Mouse (Mus musculus) thymus, postnatal 4 days (tissue): ENCODE results near the gene Zfp358.
A peak's percentile ranks its signal among the peaks of the same experiment; 100 is the strongest.

Experiments used
- DNase-seq: peaks from one replicate; pipeline ENCODE4 v3.0.0; 2021

Gene Zfp358

DNA sequence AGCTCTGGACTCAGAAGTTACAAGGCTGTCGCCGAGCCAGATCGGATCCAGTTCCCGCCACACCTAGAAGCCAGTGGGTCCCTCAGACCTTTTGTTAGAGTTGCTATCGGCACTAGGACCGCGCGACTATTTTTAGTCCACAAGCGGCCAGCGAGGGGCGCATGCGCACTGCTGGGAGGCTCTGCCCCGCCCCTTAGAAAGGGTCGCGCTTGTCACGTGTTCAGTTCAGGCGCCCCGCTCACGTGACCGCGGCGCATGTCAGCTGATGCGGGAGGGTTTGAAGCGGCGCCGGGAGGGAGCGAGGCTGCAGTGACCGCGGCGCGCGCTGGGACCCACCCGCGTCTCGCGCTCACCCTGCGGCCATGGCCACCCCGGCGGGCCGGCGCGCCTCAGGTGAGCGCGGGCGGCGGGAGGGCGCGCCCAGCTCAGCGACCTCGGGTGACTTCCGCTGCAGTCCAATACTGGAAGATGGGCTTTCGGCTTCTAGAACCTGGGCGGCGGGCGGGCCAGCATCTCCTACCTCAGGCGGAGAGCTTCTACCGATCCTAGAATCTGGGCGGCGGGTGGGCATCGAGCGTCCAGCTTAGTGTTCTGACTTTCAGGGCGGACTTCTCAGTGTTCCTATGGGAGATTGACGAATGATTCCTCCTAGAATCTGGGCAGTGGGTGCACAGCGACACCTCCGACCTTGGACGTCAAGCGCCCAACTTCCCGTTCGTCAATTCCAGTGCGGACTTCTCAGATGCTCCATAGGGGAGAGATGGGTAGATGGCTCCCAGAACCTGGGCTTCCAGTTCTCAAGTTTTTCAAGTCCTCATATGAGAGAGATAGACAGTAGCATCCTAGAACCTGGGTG is 7.5 kb downstream of the Zfp358 start, which contains the start of gene Mcoln1:
TSS of gene Mcoln1 (plus strand) at position 223 of the 856 bp plus-strand sequence.
- DNase-seq, result peak; percentile 98

DNA sequence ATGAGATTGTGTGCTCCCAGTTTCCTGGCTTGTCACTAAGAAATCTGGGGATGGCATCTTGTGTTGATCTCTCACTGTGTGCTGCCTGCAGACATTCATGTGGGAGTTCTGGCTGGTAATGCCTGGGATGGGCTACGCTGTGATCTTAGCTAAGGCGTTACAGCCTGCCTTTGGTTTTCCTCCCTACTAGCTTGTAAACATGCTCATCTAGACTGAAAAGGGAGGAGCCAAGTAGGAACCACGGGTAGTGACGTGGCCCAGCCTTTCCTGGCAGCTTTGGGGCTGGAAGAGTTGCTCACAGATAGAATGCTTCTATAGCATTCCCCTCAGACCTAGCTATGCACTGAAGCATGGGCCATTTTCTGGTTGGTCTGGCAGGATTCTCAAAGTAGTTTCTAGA is 9.3 kb downstream of the Zfp358 start:
- no peak for DNase-seq

DNA sequence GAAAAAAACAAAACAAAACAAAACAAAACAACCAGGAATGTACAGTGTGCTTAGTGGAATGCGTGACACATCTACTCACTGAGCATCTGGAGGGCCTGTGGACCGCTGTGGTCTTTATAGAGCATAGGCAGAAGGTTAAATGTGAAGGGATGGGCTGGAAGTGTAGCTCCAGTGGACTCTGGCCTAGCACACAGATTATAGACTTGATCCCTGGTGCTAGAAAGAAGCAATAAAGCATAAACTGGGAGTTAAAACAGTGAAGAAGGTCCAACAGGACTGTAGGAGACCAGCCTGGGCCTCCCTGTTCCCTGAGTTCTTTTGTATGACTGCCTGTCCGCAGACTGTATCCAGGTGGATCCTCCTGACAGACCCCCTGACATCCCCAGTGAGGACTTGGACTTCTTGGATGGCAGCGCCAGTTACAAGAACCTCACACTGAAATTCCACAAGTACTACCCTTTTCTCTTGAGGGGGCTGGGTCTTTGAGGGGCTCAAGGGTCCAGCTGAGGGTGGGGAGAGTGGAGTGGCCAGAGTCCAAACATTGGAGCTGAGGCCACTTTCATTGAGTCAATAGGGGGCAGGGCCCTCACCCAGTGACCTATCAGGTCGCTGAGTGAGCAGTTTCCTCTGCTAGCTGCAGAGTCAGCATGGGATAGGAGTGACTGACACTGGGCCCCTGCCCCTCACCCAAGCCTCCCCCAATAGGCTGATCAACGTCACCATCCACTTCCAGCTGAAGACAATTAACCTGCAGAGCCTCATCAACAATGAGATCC is 15.2 kb downstream of the Zfp358 start:
- no peak for DNase-seq

DNA sequence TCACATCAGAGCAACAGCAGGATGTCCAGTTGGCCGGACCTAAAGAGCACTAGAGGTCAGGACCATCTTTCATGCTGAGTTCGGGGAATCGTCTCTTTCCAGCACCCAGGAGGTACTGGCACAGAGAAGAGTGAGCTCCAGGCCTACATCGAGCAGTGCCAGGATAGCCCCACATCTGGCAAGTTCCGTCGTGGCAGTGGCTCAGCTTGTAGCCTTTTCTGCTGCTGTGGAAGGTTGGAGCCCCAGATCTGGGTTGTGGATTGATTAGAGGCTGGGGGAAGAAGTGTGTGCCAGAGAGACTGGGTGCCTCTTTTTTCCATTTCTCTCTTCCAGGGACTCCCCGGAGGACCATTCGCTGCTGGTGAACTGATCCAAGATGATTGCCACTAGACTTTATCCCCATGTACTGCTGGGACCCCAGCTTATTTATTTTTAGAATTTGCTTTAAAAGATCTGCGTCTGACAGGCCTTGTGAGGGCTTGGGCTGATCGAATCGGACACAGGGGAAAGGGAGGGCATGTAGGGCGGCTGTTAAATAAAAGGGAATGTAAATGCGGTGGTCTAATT is 21.8 kb downstream of the Zfp358 start:
- no peak for DNase-seq

DNA sequence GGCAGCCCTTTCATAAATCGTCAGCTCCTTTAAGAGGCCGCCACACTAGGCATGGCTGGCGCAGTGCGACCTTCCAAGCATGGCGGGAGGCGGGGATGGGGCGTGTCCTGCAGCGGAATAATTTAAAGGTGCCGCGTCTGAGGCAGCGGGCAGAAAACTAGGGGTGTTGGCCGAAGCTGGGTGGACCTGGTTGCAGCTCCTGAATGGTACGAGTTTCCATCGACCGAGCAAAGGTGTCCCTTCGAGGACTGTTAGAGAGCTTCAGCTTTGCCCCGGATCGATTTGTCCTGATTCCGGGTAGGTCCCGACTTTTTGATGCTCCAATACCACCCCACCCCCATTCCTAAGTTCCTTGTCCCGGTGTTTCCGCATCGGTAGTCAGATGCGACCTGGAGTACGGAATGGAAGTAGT is 22.3 kb downstream of the Zfp358 start, which contains the start of gene Pnpla6:
TSS of gene Pnpla6 (plus strand) at position 125 of the 412 bp plus-strand sequence.
- DNase-seq, result peak; percentile 89

DNA sequence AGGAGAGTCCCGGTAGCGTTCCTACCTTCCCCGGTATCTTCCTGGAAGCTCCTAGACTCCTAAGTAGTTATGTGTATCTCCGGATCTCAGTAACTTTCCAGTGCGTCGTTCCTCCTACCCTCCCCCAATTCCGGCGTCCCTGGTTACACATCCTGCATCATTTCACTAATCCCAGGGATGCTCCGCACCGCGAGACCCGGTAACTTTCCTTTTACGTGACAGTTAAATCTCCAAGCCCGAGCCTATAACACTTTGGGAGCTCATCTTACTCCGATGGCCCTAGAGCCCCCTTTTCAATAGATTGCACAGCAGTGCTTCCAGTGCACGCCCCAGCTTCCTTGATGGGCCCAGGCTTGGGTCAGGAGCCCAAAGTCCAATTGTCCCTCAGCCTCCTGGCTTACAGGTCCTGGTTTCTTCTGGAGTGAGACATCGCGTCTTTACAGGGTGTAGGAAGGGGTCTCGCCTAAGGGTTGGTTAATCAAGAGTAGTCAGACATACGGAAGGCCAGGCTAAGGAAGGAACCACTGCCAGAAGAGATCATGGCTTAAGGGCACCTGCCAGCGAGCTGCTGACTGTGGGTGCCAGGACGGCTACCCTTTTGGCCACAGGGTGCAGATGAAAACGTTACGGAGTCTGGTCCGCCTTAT is 23.0 kb downstream of the Zfp358 start:
- DNase-seq, result no peak

DNA sequence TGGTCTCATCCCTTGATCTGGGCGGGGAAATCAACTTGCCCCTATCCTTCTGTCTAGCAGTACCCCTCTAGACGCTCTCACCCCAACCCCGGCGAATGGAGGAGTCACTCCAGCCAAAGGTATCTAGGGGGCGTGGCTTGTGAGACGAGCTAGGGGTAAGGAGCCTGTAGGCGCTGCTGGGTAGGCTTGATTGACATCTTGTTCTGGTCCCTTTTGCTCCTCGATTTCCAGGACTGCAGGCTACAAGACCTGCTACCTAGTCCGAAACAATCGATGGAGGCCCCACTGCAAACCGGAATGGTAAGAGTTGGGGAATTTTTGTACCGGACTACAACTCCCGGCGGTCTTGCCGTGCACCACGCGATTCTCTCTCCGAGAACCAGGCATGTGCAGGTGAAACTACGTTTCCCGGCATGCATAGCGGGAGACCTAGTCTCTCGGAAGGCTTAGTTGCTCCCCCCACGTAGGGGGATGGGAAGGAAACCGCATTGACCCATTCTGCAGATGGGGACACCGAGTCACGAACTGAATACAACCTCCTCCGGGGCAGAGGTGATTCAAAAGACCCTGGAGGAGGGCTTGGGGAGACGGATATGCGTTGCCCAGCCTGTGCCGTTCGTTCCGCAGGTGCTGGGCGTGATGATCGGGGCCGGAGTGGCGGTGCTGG is 23.6 kb downstream of the Zfp358 start:
- DNase-seq, result peak; percentile 93

DNA sequence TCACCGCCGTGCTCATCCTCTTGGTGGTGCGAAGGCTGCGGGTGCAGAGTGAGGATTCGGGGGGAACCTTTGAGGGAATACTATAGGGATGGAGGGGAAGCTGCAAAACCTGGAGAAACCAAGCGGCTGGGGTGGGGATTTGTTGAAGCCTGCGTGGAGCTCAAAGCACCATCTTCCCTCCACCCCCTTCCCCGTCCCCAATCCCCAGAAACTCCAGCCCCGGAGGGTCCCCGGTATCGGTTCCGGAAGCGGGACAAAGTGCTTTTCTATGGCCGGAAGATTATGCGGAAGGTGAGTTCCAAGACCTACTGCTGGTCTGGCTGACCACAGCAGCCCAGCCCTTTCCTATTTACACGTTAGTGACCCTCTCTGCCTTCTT is 24.2 kb downstream of the Zfp358 start:
- no peak for DNase-seq

DNA sequence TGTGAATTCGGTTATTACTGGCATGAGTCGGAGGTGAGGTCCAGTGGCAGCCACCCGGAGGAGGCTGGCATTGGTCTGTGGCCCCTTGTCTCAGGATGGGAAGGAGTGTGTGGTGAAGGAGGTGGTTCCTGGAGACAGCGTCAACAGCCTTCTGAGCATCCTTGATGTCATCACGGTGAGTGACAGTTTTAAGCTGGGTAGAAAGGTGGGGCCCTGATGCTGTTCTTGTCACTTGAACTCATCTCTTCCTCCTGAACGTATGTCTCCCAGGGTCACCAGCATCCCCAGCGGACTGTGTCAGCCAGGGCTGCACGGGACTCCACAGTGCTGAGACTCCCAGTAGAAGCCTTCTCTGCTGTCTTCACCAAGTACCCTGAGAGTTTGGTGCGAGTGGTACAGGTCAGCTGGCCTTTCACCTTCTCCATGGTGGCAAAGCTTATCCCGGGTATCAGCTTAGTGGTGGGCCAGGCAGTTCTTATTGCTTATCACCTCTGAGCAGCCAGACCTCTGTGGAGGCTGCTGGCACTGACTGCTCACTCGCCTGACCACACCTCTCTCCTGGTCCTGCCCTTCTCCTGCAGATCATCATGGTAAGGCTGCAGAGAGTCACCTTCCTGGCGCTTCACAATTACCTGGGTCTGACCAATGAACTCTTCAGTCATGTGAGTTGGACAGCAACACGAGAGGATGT is 29.2 kb downstream of the Zfp358 start:
- no peak for DNase-seq

DNA sequence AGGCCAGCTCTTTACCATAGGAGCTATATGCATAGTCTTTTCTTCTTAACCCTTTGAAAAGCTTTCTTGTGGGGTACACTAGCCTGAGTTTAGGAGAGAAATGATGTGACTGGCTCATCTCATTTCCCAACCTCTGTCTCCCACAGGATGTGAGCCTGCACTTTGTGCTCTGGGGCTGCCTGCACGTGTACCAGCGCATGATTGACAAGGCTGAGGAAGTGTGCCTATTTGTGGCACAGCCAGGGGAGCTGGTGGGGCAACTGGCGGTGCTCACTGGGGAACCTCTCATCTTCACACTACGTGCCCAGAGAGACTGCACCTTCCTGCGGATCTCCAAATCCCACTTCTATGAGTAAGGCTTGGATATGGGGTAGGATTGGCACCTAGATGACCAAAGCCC is 37.9 kb downstream of the Zfp358 start:
- no peak for DNase-seq

DNA sequence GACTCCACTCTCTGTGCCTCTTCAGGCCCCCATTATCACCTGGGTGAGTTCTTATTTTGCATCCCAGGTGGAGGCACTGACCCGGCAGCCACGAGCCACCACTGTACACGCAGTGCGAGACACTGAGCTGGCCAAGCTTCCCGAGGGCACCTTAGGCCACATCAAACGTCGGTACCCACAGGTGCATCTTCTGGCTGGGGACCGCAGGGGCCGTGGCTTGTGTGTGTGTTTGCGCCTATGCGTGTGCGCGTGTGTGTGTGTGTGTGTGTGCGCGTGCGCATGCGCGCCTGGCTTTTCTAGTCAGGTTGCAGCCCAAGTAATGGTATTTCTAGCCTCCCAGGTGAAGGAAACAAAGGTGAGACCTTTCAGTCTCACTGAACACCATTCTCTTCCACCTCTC is 39.0 kb downstream of the Zfp358 start:
- no peak for DNase-seq

DNA sequence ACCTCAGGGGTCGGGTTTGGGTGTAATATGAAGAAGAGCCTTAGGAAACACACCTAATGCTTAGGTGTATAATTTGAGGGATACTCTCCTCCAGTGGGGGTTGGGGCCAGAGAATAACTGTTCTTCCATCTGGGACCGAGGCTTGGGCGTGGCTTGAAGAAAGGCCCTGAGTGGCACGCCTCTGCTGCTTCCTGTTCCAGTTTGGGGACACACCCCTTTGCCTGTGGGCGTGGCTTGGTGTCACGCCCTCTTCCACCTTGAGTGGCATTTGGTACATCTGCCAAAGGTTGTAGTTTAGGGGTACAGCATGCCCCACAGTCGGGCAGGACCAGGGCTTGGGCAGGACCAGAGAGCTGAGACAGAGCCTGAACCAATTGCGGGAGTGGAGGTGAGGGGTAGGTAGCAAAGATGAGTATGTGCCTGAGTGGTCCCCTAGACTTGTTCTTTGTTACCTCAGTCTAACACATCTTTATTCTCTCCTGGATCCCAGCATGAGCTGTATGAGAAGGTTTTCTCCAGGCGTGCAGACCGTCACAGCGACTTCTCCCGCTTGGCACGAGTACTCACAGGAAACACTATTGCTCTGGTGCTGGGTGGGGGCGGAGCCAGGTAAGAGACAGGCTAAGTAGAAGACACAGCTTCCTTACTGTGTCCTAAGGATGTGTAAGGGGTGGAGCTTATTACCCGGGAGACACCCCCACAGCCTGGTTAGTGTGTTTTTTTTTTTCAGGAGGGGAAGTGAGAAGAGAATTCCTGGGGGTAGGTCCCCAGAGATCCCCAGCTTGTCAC is 43.3 kb downstream of the Zfp358 start:
- peak; percentile 57 for DNase-seq

DNA sequence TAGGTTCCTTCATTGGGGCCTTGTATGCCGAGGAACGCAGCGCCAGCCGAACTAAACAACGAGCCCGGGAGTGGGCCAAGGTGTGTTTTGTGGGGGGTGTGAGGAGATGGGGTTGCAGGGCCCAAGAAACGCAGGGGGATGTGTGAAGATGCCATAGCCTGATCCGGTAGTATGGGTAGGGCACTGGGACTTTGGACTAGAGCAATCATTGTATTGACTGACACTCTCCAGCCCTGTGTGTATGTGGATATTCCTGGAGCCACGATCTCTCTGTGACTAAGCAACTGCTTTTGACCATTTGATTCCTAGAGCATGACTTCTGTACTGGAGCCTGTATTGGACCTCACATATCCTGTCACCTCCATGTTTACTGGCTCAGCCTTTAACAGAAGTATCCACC is 44.0 kb downstream of the Zfp358 start:
- DNase-seq, result no peak

DNA sequence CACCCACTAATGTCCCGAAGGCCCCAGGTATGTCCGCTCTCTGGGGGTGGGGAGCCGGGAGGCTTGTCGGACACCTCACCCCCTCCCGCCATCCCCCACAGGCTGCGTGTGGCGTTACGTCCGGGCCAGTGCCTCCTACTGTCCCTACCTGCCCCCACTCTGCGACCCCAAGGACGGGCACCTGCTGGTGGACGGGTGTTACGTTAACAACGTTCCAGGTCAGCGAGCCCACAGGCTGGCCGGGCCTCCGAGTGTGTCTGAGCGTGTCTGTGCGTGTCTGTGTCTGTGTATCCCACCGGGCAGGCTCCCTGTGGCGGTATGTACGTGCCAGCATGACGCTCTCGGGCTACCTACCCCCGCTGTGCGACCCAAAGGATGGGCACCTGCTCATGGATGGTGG is 44.7 kb downstream of the Zfp358 start:
- no peak for DNase-seq

DNA sequence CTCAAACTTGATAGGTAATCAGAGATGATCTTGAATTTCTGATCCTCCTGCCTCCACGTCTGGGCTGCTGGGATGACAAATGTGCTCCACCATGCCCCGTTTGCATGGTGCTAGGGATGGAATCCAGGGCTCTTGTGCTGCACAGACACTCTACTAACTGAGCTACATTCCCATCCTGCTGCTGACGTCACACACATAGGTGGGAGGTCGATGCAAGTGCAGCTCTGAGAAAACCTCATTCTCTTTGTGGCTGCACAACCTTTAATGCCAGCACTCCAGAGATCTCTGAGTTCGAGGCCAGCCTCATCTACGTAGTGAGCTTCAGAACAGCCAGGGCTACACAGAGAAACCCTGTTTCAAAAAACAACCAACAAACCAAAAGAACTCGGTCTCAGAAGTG is 46.2 kb downstream of the Zfp358 start:
- no peak for DNase-seq

DNA sequence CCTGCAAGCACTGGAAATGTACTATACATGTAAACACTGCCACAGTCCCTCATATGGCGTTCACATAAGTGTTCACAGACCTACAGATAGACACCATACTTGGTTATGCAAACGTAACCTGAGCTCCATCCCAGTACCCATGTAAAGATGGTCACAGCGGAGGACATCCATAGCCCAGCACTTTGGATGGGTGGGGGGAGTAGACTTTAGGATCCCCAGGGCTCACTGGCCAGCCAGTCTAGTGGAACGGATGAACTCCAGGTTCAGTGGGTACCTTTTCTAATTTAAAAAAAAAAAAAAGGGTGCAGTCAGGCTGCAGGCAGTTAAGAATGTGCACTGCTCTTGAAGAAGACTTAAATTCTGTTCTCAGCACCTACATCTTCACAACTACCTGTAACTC is 47.1 kb downstream of the Zfp358 start:
- DNase-seq, result no peak

DNA sequence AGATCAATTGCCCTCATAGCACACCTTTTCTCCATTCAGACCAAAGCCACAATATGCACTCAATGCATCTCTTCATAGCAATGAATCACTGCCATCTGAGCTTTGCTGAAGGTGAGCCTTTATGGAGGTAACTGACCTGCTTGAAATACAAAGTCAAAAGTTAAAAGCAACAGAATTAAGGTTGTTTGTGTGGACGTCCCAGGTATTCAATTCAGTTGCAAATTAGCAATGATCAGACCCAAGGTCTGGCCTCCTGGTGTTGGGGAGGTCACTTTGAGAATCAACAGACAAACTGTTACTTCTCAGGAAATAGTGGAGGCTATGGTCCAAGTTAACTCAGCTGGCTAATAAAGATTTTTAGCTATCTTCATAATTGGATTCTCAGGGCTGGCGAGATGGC is 53.6 kb downstream of the Zfp358 start:
- no peak for DNase-seq
